Mouse (Mus musculus): ENCODE measurements around the gene Ltk. TPM values are rescaled to one million over a fixed set of nuclear protein-coding genes. Genes with fewer than 3 reads are reported as not detected.

The Ltk gene
- polyA plus RNA-seq, 1 experiment from 2014 or later = 0.46 TPM

DNA sequence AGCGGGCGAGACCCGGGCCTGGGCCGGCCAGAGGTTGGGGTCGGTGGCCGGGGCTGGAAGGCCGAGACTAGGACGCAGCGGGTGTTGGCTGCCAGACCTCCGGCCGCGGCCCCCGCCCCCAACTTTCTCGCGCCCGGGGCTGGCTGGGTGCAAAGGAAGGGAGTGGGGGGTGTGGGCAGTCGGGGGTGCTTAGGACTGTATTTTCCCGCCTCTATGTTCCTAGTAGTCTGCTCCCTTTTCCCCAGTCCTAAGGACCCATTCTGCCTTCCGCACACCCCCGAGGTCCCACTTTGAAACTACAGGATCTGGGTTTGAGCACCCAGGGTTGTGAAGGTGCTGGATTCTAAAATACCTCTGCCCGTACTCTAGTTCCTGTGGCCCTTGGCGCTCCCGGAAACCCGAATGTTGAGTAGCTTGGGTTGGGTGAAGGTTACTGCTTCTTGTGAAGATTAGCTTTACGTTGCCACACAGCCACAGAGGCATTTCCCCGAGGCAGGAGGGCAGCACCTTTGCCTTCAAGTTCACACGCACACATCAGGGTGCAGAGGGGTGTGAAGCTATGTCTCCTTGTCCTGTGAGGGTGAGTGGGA is 39.8 kb upstream of the Ltk start:
- Histone ChIP-seq H3K9ac (replicated peaks; ENCODE audit: low read length) (peak overlapping the region; percentile 86), H3K4me3 (ENCODE audit: low read length) (peak overlapping the region; percentile 81), H3K36me3 (ENCODE audit: insufficient read depth, low read length) (no peaks in the 10 kb centered on the region), H3K27me3 (ENCODE audit: insufficient read depth, low read length) (peaks cover 19% of the 10 kb centered on the region), H3K9me3 (ENCODE audit: low read length) (no peaks in the 10 kb centered on the region), H3K4me1 (ENCODE audit: insufficient read depth, low read length) (peaks cover 28% of the 10 kb centered on the region), H3K27ac (ENCODE audit: low read length) (no peak overlapping the region), H3K4me2 (replicated peaks; ENCODE audit: low read depth, low read length) (peak overlapping the region; percentile 97)
- ATAC-seq (ENCODE audit: low FRiP score, low TSS enrichment) = peak; percentile 52; the same call in 1 of the 2 replicates
- under 1% methylated on average over 26 of the region's 27 CpGs for WGBS

DNA sequence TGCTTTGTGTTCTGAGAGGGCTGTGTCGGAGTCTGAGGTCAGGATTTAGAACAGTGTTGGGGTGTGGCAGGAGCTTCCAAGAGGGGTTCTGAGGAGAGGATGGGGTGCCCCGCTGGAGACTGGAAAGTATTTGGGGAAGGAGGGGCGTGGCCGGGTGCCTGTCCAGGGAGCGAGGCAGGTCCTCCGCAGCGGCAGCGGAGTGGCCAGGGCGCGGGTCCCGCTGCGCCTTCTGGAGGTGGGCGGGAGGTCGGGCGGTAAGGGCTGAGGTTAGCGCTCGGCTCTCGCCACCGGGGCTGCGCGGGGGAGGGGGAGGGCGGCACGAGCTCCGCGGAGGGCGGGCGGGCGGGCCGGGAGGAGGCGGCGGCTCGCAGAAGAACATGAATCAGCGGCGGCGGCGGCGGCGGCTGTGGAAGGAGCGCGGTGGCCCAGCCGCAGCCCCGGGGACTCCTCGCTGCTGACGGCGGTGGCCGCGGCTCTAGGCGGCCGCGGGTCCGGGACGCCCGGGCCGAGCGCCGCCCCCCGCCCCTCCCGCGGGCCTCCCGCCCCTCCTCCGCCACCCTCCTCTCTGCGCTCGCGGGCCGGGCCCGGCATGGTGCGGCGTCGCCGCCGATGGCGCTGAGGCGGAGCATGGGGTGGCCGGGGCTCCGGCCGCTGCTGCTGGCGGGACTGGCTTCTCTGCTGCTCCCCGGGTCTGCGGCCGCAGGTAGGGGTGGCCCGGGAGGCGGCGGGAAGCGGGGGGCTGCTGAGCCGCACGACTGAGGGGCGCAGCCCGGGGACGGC is 39.1 kb upstream of the Ltk start:
- no peaks in the 10 kb centered on the region for H3K36me3 ChIP-seq (ENCODE audit: insufficient read depth, low read length)
- H3K4me2 ChIP-seq (replicated peaks; ENCODE audit: low read depth, low read length) = peak overlapping the region; percentile 97
- peaks cover 28% of the 10 kb centered on the region for H3K4me1 ChIP-seq (ENCODE audit: insufficient read depth, low read length)
- ATAC-seq (ENCODE audit: low FRiP score, low TSS enrichment) = peak; percentile 73
- H3K27me3 ChIP-seq (ENCODE audit: insufficient read depth, low read length) = peaks cover 19% of the 10 kb centered on the region
- WGBS = under 1% methylated on average over 52 of the region's 89 CpGs
- peak overlapping the region; percentile 86 for H3K9ac ChIP-seq (replicated peaks; ENCODE audit: low read length)
- no peaks in the 10 kb centered on the region for H3K9me3 ChIP-seq (ENCODE audit: low read length)
- peak overlapping the region; percentile 81 for H3K4me3 ChIP-seq (ENCODE audit: low read length)
- no peak overlapping the region for H3K27ac ChIP-seq (ENCODE audit: low read length)

DNA sequence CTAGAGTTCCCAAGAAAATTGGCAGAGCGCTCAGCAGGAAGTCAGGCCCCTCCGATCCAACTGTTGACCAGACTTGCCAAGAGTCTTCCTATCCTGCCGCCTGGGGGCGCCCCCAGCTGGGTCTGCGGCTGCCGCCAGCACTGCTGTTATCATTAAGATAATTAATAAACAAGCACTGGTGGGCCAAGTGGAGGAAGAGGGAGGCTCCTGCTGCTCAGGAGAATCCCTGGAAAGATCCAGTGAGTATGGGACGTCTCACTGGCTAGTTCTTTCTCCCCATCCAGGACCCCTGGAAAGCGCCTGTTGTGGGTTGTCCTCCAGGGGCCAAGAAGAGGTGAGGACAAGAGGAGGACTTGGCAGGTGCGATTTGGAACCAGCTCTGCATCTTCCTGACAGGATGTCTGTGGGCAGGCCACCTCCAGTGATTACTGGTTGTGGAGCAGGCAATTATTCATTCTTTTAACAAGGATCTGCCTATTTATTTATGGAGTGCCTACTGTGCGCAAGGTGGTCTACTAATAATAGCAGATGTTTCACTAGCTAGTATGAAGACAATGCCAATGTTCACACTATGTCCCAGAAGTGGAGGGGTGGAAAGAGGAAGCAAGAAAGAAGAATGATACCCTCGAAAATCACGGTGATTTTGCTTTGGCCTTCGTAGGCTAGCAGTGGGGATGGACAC is 38.2 kb upstream of the Ltk start:
- Histone ChIP-seq H3K4me1 (ENCODE audit: insufficient read depth, low read length) (peaks cover 21% of the 10 kb centered on the region), H3K4me2 (replicated peaks; ENCODE audit: low read depth, low read length) (0 out of 2 replicates have a peak overlapping the region, but pooled peaks have one; percentile 97), H3K4me3 (ENCODE audit: low read length) (no peak overlapping the region), H3K27ac (ENCODE audit: low read length) (no peak overlapping the region), H3K9me3 (ENCODE audit: low read length) (no peaks in the 10 kb centered on the region), H3K9ac (replicated peaks; ENCODE audit: low read length) (no peak overlapping the region), H3K27me3 (ENCODE audit: insufficient read depth, low read length) (peaks cover 19% of the 10 kb centered on the region), H3K36me3 (ENCODE audit: insufficient read depth, low read length) (no peaks in the 10 kb centered on the region)
- ATAC-seq (ENCODE audit: low FRiP score, low TSS enrichment) = no peak
- 12% methylated on average over 13 of the region's 13 CpGs for WGBS

DNA sequence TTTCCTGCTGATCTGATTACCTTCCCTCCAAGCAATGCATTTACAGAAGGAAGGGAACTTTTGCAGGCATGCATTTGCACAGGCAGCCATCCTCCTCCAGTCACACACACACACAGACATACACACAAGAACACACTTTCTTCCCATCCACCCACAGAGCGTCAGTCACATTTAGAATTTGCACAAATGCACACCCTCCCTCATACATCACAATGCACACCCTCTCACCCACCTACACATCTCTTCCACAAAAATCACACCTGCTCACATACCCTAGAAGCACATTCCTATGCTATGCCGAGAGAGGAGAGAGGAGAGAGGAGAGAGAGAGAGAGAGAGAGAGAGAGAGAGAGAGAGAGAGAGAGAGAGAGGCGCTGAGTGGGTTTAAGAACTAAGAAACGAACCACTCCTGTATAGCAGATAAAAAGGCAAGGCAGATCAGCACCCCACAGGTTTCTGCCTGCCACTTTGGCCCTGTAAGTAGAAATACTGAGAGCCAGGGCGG is 37.1 kb upstream of the Ltk start, which contains the start of gene Tyro3:
TSS of gene Tyro3 (plus strand) at position 455 of the 505 bp plus-strand sequence.
- ATAC-seq (ENCODE audit: low FRiP score, low TSS enrichment) = no peak
- Histone ChIP-seq H3K4me2 (replicated peaks; ENCODE audit: low read depth, low read length) (no peak within 1 kb of the TSS), H3K4me3 (ENCODE audit: low read length) (no peak within 1 kb of the TSS), H3K9me3 (ENCODE audit: low read length) (no peaks in the 10 kb centered on the region), H3K4me1 (ENCODE audit: insufficient read depth, low read length) (peaks cover 11% of the 10 kb centered on the region), H3K36me3 (ENCODE audit: insufficient read depth, low read length) (no peaks in the 10 kb centered on the region), H3K27me3 (ENCODE audit: insufficient read depth, low read length) (peaks cover 19% of the 10 kb centered on the region), H3K9ac (replicated peaks; ENCODE audit: low read length) (no peak within 1 kb of the TSS), H3K27ac (ENCODE audit: low read length) (no peak within 1 kb of the TSS)
- 70% methylated on average over 5 of the region's 5 CpGs for WGBS

DNA sequence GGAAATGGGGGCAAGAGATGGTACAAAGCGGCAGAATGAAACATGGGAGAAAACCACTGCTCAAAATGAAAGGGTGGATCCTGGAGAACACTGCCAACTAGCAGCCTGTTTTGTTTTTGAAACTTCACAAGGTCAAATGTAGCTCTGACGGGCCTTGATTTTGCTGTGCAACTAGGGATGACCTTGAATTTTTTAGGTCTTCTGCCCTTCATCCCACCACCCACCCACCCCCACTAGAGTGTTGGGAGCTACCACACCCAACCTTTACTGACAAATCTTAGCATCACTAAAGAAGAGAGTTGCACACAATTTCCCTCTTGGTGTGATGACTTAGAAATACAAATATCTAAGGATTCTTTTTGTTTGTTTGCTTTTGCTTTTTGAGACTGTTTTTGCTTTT is 29.8 kb upstream of the Ltk start:
- H3K27ac ChIP-seq (ENCODE audit: low read length) = no peak overlapping the region
- H3K4me2 ChIP-seq (replicated peaks; ENCODE audit: low read depth, low read length) = no peak overlapping the region
- H3K36me3 ChIP-seq (ENCODE audit: insufficient read depth, low read length) = no peaks in the 10 kb centered on the region
- H3K4me1 ChIP-seq (ENCODE audit: insufficient read depth, low read length) = peaks cover 9% of the 10 kb centered on the region; the same call in 1 of the 2 replicates
- no peaks in the 10 kb centered on the region for H3K9me3 ChIP-seq (ENCODE audit: low read length)
- H3K9ac ChIP-seq (replicated peaks; ENCODE audit: low read length) = no peak overlapping the region
- H3K4me3 ChIP-seq (ENCODE audit: low read length) = no peak overlapping the region
- 94% methylated on average over 2 of the region's 2 CpGs for WGBS
- no peaks in the 10 kb centered on the region for H3K27me3 ChIP-seq (ENCODE audit: insufficient read depth, low read length)
- no peak for ATAC-seq (ENCODE audit: low FRiP score, low TSS enrichment)

DNA sequence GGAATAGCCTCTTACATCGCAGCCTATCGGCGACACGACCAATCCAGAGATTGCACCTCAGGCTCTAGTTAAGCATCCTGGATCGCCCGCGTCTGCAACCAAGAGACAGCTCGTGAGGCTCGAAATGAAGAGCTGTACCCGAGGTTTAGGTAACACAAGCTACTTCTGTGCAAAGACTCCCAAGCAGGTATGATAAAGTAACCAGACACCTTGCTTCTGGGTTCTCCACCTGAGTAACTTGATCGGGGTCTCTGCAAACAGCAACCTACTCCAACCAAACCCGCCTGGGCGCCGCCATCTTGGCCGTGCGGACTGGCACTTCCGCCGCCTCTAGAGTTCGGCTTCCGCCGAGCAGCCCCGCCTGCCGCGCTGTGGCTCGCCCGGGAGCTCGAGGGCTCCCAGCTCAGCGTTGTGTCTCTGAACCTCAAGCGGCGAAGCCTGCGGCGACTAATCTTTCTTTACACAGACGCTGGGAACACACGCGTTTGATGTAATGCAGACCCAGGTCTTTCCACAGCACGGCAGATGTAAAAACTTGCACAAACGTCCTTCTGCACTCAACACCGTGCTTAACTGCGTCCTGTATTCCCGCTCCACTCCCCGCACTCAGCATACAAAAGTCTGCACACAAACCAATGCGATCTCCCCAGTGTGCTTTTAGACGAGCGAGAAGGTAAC is 27.1 kb upstream of the Ltk start, which contains the start of gene Rpap1:
TSS of gene Rpap1 (minus strand) at position 332 of the 678 bp plus-strand sequence.
- Histone ChIP-seq H3K4me2 (replicated peaks; ENCODE audit: low read depth, low read length) (peak within 1 kb of the TSS; percentile 87), H3K9me3 (ENCODE audit: low read length) (no peaks in the 10 kb centered on the region), H3K27me3 (ENCODE audit: insufficient read depth, low read length) (no peaks in the 10 kb centered on the region), H3K36me3 (ENCODE audit: insufficient read depth, low read length) (peaks cover 6% of the 10 kb centered on the region), H3K9ac (replicated peaks; ENCODE audit: low read length) (peak within 1 kb of the TSS; percentile 66), H3K27ac (ENCODE audit: low read length) (peak within 1 kb of the TSS; percentile 82), H3K4me3 (ENCODE audit: low read length) (peak within 1 kb of the TSS; percentile 53), H3K4me1 (ENCODE audit: insufficient read depth, low read length) (peaks cover 9% of the 10 kb centered on the region; the same call in 1 of the 2 replicates)
- peak; percentile 96 for ATAC-seq (ENCODE audit: low FRiP score, low TSS enrichment)
- WGBS = under 1% methylated on average over 44 of the region's 44 CpGs

DNA sequence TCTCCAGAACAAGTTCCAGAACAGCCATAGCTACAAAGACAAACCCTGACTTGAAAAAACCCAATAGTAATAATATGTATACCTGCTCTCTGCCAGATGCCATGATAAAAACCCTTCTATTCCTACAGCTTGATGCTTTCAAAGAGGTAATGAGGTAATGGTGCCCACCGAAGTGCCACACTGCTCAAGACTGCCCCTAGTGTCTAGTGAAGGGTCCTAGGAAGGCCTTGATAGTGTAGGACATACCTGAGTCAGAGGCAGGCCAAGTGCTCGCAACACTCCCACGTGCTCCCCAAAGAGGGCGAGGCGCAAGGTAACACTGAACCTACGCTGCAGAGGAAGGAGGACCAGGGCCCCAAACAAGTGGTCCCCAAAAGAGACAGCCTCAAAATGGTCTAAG is 7.0 kb upstream of the Ltk start:
- H3K4me3 ChIP-seq (ENCODE audit: low read length) = no peak overlapping the region
- no peaks in the 10 kb centered on the region for H3K4me1 ChIP-seq (ENCODE audit: insufficient read depth, low read length)
- H3K4me2 ChIP-seq (replicated peaks; ENCODE audit: low read depth, low read length) = no peak overlapping the region
- ATAC-seq (ENCODE audit: low FRiP score, low TSS enrichment) = peak; percentile 39; the same call in 1 of the 2 replicates
- no peak overlapping the region for H3K27ac ChIP-seq (ENCODE audit: low read length)
- H3K9ac ChIP-seq (replicated peaks; ENCODE audit: low read length) = no peak overlapping the region
- peaks cover 52% of the 10 kb centered on the region for H3K36me3 ChIP-seq (ENCODE audit: insufficient read depth, low read length)
- H3K27me3 ChIP-seq (ENCODE audit: insufficient read depth, low read length) = no peaks in the 10 kb centered on the region
- WGBS = 94% methylated on average over 6 of the region's 6 CpGs
- no peaks in the 10 kb centered on the region for H3K9me3 ChIP-seq (ENCODE audit: low read length)

DNA sequence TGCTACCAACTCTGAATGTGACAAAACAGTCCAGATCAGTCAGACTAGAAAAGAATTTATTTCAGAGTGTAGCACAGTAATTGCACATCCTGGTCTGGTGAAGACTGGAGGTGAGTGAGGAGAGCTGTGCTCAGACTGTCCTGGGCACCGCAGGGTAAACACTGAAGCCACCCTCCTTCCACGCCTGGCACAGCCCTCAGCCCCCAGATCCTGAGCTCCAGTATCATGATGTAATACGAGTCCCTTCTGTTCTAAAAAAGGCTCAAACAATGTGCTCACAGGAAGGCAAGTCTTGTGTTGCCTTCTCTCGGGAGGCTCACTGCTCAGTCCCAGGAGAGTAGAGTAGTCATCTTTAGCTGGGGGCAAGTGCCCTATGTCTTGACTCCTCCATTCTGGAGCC is 3.7 kb upstream of the Ltk start:
- WGBS = 58% methylated on average over 4 of the region's 4 CpGs
- no peak overlapping the region for H3K4me2 ChIP-seq (replicated peaks; ENCODE audit: low read depth, low read length)

DNA sequence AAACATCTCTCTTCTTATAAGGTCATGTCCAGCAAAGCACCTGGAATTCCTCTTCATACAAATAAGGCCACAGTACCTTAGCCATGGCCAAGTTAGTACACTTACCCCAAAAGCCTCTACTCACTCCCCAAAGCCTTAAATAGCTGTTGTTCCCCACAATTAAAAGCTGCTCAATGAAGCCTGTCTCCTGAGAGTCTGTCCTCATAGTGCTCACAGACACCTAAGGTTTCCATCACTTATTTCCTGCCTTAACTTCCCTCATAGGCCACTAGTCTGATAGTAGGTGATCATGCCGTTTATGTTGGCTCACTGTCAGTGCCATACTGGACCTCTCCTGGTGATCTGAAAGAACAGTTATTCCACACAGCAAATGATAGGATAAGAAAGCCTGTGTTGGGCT is 2.0 kb upstream of the Ltk start:
- Histone ChIP-seq H3K4me2 (replicated peaks; ENCODE audit: low read depth, low read length) (no peak overlapping the region), H3K4me3 (ENCODE audit: low read length) (no peak overlapping the region), H3K27ac (ENCODE audit: low read length) (no peak overlapping the region), H3K9ac (replicated peaks; ENCODE audit: low read length) (no peak overlapping the region), H3K4me1 (ENCODE audit: insufficient read depth, low read length) (peaks cover 14% of the 10 kb centered on the region), H3K9me3 (ENCODE audit: low read length) (no peaks in the 10 kb centered on the region), H3K36me3 (ENCODE audit: insufficient read depth, low read length) (peaks cover 13% of the 10 kb centered on the region), H3K27me3 (ENCODE audit: insufficient read depth, low read length) (peaks cover 38% of the 10 kb centered on the region)
- ATAC-seq (ENCODE audit: low FRiP score, low TSS enrichment) = no peak
- 72% methylated on average over 1 of the region's 1 CpGs for WGBS

More for the DNA sequence above, 3.7 kb upstream of the Ltk start:
- Histone ChIP-seq H3K4me3 (ENCODE audit: low read length) (no peak overlapping the region), H3K9me3 (ENCODE audit: low read length) (no peaks in the 10 kb centered on the region), H3K27ac (ENCODE audit: low read length) (no peak overlapping the region), H3K27me3 (ENCODE audit: insufficient read depth, low read length) (peaks cover 23% of the 10 kb centered on the region), H3K4me1 (ENCODE audit: insufficient read depth, low read length) (peaks cover 1% of the 10 kb centered on the region; the same call in 1 of the 2 replicates), H3K36me3 (ENCODE audit: insufficient read depth, low read length) (peaks cover 23% of the 10 kb centered on the region), H3K9ac (replicated peaks; ENCODE audit: low read length) (no peak overlapping the region)
- no peak for ATAC-seq (ENCODE audit: low FRiP score, low TSS enrichment)
